Mouse (Mus musculus) liver, embryonic 14.5 days (tissue): ENCODE data around the gene Orai1.
A peak's percentile ranks its signal among the peaks of the same experiment; 100 is the strongest.

Experiments used
- CTCF ChIP-seq: IDR thresholded peaks from 2 replicates; pipeline ENCODE4 v1.5.1; 2016; ENCODE audit warnings: antibody characterized with exemption, low read depth, control low read depth
- EP300 ChIP-seq: IDR thresholded peaks from 2 replicates; pipeline ENCODE4 v1.6.1; 2016; ENCODE audit warnings: antibody characterized with exemption, low read depth

DNA sequence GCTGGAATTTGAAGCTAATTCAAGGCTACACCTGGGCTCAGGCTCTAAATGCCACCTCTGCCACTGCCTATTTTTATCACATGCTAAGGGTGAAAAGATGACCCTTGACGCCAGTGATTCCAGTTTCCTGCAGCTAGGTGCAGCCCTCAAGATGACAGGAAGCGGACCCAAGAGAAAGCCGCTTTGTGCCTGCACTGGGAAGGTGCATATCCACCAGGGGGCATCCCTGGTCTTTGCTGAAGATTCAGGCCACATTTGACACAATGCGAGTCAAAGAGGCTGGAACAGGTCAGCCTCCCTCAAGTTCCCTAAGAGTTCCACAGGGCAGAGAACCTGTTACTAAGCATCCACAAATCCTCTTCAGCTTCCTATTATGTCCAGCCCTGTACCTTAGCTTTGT, 46.6 kb upstream of the Orai1 start:
- peak; percentile 91 for TF ChIP-seq CTCF
- TF ChIP-seq EP300: no peak
